Mouse (Mus musculus) kidney, adult 18-20 months (tissue): ENCODE measurements around the gene Olfr54.
"Not testable (repeated sequence)": the region's sequence is repeated elsewhere in the genome, so short reads cannot be mapped to it uniquely, and the experiment has no call there.

Source experiments
- DNase-seq: peaks from one replicate; pipeline ENCODE4 v3.0.0; 2021

The Olfr54 gene

DNA sequence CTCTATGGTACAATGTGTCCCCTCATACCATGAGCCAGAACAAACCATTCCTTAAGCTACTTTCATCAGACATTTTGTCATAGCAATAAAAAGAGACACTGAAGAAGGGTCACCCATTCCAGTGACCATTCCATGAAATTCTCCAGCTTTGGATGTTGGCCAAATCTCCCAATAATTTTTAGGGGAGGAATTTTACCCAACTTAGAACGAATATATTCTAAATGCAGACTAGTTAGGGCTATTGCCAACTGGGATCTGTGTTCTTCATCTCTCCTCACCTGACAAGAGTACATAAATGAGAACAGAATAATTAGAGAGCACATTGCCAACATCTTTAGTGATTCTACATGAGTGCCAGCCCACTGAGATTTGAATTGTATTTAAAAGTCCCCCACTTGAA, at the start of gene Olfr54:
Olfr54 (plus strand) TSS at position 301 of the 400 bp plus-strand sequence.
- DNase-seq = no peak

DNA sequence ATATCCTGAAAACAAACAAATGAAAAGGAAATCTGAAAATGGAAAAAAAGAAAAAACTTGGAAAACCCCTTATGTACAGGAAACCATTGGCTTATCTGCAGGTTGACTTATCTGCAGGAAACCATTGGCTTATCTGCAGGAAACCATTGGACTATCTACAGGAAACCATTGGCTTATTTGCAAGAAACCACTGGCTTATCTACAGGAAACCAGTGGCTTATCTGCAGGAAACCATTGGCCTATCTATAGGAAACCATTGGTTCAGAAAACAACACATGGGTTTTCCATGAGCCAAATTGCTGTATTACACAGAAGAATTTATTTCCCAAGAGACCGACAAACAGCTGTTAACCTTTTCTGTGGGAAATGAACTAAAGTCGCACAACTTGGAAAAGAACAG, 49.1 kb upstream of the Olfr54 start:
- no peak for DNase-seq

DNA sequence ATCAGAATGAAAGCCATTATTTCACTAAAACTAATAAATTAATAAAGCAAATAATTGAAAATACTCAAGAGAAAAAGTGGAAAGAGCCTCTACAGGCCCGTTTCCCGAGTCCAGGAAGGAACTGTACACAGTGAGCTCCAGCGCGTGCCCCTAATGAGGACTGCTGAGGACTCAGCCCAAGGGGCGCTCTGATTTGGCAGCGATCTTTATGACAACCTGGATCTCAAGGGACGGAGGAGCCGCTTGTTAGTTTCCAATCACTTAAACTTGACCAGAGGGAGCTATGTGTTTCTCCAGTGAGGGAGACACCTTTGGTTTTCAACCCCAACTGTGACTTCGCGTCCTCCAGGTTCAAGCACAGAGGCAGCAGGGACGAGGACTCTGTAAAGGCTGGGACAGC, 47.8 kb upstream of the Olfr54 start, which contains the start of gene Olfr1378:
Olfr1378 (plus strand) TSS at position 301 of the 400 bp plus-strand sequence.
- no peak for DNase-seq

DNA sequence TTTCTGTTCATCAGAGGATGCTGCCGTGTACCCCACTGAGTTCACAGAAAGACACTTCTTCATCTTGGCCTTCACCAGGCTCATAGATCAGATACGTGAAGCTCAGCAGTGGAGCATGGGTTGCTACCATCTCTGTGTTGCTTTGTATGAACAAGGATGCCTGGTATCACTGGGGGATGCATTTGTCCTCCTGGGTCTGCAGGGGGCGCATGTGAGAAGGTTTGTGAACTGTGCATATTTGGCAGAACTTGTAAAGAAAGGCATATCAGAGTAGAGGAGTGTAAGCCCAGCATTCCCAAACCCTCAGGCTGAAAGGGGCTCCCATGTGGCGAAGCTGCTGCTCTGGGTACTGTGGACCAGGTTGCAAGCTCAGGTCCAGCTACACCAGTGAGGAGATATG, 36.8 kb upstream of the Olfr54 start:
- DNase-seq = no peak

DNA sequence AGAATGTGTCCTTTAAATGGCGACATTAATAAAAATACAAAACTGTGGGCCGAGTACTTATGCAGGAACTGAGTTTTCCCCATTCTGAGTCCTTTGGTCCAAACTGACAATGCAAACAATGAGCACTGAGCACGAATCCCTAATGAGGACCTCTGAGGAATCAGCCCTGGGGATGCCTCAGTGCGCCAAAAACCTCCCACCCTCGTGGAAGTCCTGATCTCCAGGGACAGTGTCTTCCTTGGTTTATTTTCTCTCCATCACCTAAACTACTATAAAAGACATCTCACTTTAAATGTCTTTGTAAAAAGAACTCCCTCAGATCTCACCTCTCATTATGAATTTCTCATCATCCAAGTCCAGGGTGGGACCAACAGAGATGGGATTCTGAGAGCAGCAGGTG, 32.4 kb upstream of the Olfr54 start, which contains the start of gene Olfr1377:
Olfr1377 (plus strand) TSS at position 301 of the 400 bp plus-strand sequence.
- no peak for DNase-seq

DNA sequence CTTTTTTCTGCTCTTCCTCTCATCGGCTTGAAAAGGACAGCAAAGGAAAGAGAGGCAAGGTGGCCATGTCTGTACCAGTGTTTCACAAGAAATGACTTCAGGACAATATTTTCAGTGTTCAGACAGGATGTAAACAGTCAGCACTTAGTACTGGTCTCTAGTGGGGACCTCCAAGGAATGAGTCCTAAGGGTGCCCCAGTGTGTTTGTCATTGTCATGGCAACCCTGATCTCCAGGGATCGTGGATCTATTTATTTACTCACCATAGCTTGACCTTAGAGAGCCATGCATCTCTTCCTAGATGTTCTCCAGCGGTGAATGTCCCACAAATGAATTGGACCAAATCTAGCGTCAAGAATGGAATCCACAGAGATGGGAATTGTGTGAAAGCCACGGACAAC, 10.7 kb upstream of the Olfr54 start, which contains the start of gene Olfr51:
Olfr51 (plus strand) TSS at position 301 of the 400 bp plus-strand sequence.
- no peak for DNase-seq

DNA sequence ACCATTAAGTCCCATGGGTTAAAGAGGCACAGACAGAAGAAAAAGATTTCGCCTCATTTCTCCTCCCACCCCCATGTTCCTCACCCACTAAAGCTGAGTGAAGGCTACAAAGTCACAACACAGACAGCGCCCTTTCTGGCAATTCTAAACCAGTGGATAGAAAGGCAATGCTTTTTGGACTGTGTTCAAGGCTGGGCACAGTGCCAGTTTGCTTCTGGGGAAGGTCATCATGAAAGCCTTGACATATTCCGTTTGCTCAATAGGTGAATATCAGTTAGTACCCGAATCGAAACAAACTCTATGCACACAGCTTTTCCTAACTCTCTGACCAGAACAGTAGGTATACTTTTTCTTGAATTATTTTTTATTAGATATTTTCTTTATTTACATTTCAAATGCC, 2.2 kb upstream of the Olfr54 start:
- peak; percentile 45 for DNase-seq

DNA sequence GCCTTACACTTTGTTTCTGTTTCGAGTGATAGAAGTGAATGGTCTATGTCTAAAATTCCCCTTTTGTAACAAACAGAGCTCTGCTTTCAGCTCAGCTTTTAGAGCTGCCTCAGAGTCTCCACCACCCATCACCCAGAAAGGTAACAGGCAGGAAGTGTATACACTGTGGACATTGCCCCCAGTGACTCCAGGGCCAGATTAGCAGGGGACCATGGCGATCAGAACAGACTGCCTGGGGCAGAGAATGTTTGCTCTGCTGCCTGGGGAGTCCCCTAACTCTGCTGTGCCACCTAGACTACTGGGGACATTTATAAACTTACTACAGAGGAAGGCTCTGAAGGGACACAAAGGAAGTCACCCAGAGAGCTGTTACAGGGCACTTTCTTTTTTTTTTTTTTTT, 2.3 kb downstream of the Olfr54 start:
- no peak for DNase-seq

DNA sequence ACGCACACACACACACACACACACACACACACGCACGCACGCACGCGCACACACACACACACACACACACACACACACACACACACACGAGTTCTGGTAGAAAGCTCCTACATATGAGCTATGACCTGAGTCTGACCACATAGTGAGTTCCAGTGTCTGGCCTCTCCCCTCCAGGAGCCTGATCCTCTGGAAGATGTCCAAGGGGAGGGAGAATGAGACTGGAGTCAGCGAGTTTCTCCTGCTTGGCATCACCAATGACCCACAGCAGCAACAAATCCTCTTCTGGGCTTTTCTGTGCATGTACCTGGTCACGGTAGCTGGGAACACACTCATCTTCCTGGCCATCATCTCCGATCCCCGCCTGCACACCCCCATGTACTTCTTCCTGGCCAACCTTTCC, 12.8 kb downstream of the Olfr54 start:
- DNase-seq = peak; percentile 13

DNA sequence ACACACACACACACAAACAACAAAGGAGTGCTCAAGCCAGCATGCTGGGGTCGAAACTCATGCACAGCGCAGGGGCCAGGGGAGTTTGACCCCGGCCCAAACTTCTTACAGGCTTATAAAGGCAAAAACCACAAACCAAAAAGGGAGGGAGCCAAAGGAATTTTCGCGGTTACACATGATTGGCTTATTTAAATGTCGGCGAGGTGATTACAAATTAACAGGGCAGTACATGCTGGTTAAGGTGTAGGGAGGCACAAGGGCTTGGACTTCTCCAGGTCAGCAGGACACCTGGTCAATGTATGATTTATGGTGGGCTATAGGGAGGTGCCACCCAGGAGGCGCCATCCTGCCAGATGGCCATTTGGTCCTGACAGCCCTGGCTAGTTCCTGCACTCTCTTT, 15.3 kb downstream of the Olfr54 start:
- peak; percentile 39 for DNase-seq

DNA sequence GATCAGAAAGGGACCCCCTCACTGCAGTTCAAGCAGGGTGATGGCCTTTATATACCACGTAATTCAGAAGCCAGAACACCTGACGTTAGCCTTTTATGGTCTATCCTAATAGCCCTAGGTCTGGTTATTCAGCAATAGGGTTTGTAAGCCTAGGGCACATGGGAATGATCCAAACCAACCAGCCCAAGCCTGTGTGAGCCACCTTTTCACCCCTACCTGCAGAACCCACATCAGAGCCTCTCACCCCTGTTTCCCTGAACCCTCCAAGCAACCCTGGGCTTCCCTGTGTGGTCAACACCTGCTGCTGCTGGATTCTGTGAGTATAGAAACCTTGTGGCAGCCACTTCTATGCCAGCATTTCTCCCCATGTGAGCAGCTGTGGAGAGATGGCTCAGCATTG, 16.2 kb downstream of the Olfr54 start:
- DNase-seq = peak; percentile 27

DNA sequence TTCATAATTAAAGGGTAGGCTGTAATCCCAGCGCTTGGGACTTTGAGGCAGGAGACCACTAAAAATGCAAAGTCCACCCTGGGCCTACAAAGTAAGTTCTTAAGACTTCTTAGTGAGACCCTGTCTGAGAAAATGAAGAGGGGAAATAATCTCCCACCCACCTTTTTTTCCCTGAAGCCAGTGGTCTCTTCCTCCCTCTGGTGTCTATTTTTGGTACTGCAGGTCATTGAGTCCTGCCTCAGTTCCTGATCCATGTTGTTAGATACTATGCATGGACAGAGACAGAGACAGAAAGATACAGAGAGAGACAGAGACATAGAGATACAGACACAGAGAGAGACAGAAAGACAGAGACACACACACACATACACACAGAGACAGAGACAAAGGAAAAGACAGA, 18.8 kb downstream of the Olfr54 start:
- peak; percentile 19 for DNase-seq

DNA sequence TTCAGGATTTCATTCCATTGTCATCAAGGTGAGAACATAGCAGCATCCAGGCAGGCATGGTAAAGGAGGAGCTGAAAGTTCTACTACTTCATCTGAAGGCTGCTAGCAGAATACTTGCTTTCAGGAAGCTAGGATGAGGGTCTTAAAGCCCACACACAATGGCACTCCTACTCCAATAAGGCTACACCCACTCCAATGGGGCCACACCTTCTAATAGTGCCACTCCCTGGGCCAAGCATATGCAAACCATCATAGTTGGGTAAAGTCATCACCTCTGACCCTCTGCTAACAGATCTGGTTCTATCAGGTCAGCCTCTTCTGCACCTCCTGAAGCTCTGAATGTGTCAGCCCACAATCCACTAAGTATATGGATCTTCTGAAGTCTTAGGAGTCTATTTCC, 20.1 kb downstream of the Olfr54 start:
- DNase-seq = not testable (repeated sequence)

DNA sequence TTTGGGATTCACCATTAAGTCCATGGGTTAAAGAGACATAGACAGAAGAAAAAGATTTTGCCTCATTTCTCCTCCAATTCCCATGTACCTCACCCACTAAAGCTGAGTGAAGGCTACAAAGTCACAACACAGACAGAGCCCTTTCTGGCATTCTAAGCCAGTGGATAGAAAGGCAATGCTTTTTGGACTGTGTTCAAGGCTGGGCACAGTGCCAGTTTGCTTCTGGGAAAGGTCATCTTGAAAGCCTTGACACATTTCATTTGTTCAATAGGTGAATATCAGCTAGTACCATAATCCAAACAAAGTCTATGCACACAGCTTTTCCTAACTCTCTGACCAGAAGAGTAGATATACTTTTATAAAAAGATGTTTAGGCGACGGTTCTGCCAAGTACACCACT, 21.9 kb downstream of the Olfr54 start:
- peak; percentile 44 for DNase-seq

DNA sequence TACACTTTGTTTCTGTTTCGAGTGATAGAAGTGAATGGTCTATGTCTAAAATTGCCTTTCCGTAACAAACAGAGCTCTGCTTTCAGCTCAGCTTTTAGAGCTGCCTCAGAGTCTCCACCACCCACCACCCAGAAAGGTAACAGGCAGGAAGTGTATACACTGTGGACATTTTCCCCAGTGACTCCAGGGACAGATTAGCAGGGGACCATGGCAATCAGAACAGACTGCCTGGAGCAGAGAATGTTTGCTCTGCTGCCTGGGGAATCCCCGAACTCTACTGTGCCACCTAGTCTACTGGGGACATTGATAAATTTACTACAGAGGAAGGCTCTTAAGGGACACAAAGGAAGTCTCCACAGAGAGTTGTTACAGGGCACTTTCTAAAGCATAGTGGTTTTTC, 30.7 kb downstream of the Olfr54 start:
- DNase-seq = not testable (repeated sequence)

DNA sequence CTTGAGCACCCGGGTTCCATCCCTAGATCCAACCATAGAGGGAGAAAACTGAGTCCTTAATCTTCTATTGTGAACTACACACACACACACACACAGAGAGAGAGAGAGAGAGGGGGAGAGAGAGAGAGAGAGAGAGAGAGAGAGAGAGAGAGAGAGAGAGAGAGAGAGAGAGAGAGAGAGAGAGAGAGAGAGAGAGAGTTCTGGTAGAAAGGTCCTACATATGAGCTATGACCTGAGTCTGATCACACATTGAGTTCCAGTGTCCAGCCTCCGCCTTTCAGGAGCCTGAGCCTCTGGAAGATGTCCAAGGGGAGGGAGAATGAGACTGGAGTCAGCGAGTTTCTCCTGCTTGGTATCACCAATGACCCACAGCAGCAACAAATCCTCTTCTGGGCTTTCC, 33.8 kb downstream of the Olfr54 start, which contains the start of gene Olfr1375:
Olfr1375 (plus strand) TSS at position 301 of the 400 bp plus-strand sequence.
- DNase-seq = not testable (repeated sequence)

DNA sequence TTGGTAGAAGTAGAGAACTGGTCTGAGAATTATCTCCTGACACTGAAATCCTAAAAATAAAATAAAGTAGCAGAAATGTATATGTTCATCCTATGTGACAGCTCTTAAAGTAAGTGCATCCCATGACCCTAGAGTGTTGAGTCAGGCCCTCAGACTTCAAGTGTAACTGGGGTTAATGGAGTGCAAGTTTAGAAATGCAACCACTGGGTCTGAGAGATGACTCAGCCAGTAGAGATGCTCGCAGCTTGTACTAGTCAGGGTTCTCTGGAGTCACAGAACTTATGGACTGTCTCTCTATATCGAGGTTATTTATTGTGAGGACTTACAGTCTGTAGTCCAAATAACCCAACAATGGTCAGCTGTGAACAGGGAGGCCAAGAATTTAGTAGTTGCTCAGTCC, 37.6 kb downstream of the Olfr54 start:
- DNase-seq = no peak

DNA sequence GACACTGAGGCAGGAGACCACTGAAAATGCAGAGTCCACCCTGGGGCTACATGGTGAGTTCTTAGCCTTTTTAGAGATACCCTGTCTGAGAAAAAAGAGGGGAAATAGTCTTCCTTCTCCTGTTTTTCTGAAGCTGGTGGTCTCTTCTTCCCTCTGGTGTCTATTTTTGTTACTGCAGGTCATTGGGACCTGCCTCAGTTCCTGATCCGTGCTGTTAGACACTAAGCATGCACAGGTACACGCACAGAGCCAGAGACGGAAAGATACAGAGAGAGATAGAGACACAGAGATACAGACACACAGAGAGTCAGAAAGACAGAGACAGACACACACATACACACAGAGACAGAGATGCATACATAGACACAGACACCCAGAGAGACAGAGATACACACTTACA, 39.2 kb downstream of the Olfr54 start:
- no peak for DNase-seq

DNA sequence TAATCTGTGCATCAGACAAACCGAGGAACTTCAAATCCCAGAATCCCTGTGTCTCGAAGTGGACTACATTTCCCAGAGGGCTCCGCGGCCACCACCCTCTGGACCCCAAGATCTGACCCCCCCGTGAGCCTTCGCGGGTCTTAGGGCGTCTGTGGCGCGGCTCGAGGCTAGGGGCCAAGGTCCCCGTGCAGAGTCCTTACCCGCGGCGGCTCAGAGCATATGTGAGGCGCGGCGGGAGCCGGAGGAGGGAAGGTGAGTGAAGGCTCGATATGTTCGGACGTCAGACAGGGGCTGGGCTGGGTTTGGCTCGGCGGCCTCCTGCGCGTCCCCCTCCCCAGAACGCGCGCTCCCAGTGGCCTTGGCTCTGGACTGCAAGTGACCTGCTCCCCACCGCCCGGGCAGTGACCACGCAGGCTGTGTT, 45.1 kb downstream of the Olfr54 start, which contains the start of gene Zfp354a:
Zfp354a (plus strand) TSS at position 107 of the 421 bp plus-strand sequence.
- DNase-seq = peak; percentile 80

DNA sequence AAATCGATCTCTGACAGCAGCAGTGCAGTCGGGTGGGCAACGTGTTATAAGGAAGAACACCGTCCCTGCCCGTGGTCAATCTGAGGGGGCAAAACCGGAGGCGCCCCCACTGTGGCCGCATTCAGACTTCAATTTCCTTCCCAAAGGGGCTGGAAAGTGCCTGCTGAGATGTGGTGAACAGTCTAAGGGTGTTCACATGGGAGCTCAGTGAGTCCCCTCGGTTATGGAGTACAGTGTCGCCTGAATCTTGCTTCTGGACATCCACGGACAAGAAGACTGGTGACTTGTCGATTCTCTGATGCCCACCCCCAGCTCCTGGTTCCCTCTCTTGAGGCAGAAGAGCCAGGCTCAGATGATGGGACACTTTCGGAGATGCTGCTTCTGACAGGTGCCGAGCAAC, 45.6 kb downstream of the Olfr54 start:
- peak; percentile 13 for DNase-seq

DNA sequence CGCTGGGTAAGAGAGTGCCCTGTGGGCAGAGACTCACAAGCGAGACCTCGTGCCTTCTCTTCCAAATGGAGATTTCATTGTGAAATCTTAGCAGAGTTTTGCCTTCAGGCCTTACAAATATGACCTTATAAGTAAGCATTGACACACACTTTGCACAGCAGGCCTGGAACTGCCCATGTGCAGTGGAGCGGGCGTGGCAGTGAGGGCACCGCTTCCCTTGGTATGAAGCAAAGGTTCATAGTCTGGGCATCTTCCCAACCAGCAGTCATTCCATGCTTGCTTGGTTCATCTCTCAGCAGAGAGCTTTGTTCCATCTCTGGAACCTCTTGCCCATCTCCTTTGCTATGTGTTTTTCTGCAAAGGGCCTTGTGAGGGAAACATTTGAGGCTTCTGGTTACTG, 46.9 kb downstream of the Olfr54 start:
- DNase-seq = peak; percentile 58

DNA sequence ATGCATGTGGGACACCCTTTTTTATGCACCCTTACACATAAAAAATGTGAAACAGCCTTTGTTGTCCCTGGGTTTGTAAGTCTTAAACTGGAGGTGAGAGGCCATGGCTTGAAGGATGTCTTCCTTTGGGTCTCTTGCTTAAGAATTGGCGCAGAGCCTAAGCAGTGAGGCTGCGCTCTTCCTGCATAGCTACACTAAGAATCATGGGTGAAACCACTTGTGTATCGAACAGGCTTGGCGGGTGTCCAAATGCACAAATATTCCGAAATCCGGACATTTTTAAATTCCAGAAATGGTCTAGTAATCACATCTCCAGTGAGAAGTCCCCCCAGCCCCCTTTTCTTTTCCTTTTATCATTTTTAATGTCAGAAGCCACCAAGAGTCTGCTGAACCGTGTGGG, 49.2 kb downstream of the Olfr54 start:
- DNase-seq = no peak

DNA sequence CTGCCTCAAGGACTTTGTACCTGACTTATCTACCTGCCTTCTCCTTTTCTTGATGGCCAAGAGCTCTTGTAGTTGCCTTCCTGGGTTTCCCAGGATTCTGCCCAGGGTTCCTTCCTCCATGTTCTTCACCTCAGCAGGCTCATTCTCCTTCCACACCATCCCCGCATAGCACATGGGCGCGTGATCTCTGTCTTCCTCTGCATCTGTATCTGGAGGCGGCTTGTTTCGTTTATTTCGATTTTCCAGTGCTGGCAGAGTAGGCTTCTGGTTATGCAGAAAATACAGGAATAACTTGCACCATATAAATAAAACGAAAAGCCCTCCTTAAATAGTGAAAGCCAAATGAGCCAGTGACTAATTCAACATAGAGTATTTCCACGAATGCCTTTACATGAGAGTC, 49.8 kb downstream of the Olfr54 start:
- DNase-seq = no peak
